Mouse (Mus musculus) MN1 (cell line): ENCODE data around the gene Txlna.
A peak's percentile ranks its signal among the peaks of the same experiment; 100 is the strongest.

Source experiments
- DNase-seq: peaks from one replicate; pipeline ENCODE4 v3.0.0-alpha.2; 2016; ENCODE audit warnings: low spot score

Txlna gene

DNA sequence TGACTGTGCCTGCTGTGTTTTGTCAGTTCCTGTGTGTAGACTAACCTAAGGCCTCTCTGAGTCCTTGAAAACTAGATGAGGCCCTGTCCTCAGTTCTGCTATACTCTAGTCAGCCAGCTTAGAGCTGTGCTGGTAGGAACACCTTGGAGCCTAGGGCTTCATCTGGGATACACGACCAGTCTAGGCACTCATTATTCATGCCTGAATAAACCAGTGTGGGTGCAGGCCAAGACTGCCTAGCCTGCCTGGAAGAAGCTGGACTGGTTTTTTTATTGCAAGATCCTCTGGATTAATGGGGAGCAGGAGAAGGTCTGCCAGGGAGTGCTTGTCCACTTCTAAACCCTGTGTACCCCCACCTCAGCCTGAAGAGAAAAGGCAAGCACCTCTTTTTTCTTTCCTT is 53.9 kb downstream of the Txlna start:
- DNase-seq: no peak

DNA sequence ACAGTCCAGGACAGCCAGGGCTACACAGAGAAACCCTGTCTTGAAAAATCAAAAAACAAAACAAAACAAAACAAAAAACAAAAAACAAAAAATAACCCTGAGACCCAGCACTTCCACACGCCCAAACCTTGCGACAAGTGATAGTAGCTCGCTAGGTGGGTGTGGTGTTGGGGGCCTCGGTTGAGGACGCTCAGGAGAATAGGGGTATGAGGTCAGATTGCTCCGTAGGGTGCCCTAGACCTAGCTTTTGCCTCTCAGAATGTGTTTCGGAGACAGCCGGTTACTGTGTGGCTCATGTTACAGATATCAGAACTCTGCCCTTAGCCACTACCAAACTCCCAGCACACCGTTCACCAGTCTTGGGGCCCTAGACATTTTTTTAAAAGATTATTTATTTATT is 55.1 kb downstream of the Txlna start:
- no peak for DNase-seq

DNA sequence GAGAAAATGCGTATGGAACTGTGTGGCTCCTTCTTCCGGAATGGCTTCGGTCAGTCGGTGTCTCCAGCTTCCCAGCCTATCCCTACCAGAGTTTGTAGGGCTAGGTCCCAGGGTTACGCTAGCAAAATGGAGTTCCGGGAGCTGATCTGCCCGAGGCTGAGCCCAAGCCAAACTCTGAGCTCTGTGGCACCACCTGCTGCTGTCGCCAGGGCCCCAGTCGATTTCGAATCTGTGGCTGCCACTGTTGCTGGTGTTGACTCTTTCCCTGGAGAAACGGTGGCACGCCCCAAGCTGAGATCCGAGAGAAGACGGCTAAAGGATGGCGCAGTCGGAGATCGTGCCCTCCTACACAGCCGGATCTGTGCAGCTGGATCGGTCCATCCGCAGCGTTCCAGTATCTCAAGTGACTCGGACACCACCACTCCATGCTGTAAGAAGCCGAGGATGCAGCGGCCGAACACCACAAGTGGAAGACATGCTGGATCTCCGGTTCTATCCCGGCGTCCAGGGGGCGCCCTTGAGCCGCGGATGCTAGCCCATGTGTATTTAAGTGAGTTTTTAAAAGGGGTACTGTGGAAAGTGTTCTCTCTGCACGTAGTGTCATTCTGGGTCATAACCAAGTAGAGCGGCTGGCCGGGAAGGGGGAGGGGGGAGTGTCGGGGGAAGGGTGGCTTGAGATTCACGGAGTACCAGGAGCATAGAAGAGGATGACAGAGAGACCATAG is 55.8 kb downstream of the Txlna start:
- DNase-seq: peak; percentile 55

- no peak for DNase-seq
These were observed 56.5 kb downstream of the Txlna start for GRCm38 (mm10) chr4:129584370-129584769.

DNA sequence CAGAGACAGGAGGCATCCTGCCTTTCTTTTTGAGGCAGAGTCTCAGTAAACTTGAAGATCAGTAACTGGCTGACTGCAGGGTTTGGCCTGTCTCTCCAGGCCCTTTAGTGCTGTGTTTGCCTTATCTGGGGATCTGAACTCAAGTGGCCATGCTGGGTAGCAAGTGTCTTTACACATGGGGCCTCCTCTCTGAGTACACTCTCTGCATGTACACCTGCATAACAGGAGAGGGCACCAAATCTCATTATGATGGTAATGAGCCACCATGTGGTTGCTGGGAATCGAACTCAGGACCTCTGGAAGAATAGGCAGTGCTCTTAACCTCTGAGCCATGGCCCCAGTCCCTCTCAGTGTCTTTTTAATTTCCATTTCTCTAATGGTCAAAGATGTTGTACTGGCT is 58.6 kb downstream of the Txlna start:
- DNase-seq: no peak

DNA sequence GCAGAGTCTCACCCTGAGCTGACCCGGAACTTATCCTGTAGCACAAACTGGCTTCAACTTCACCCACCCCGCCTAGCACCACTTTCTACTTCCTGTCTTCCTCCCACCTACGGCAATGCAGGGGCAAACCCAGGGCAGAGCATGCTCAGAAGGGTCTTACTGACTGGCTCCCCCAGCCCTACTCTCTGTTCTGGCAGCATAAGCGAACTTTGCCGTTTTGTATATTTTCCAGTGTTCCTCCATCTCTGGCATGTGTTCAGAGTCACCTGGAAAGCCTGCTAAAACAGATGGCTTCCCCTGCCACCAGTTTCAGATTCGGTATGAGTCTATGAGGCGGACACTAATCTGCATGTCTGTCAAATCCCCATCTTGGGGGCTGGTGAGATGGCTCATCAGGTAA is 60.5 kb downstream of the Txlna start:
- no peak for DNase-seq

DNA sequence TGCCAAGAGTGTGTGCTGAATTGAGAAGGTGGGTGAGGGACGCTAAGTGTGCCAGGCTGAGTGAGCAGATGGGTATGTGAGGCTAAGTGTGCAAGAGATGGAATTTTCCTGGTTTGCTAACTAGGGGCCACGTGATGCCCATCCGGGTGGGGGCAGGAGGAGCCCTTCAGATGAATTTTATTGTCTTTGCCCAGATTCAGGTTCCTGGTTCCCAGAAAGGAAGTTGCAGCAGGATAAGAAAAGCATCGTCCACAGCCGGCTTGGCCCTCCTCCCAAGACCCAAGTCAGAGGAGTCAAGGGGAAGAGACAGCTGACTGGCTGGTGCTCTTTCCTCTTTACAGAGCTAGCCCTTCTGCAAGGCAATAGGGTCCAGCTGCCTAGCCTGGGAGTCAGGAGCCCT is 62.4 kb downstream of the Txlna start, which contains the start of gene Fam167b:
TSS of gene Fam167b (minus strand) at position 84 of the 400 bp plus-strand sequence.
- no peak for DNase-seq

DNA sequence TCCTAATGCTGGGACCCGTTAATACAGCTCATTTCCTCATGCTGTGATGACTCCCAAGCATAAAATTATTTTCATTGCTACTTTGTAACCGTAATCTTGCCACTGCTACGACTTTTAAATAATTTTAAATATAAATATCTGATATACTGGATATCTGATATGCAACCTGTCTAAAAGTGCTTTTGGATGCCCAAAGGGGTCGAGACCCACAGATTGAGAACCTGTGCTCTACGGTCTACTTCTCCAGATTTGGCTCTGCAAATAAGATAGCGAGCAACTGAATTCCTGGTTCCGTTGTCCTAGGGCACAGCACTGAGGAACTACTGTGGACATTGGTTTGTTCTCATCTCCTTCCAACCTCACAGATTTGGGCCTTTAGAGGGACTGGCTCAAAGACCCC is 63.2 kb downstream of the Txlna start:
- no peak for DNase-seq

GRCm38 (mm10) chr4:129576863-129577491 is 63.9 kb downstream of the Txlna start:
- peak; percentile 64 for DNase-seq
